In the genomic region with DNA sequence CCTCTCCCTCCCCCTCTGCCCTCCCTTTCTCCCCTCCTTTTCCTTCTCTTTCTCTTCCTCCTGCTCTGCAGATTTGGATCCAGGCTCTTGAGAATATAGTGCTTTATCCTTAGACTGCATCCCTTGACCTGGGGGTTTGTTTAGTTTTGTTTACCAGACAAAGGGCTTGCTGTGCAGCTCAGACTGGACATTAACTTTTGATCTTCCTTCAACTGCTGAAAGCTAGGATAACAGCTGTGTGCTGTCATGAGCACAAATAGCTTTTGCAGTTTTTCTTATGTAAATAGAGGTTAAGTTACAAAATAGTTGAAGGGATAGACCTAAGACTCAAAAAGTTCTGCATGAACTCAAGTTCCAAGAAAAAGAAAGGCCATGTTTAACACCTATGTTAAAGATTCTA, we compare ENCODE assay signal across 24 mouse cellular contexts.
DNase-seq lines count a peak whose midpoint lies in the region; TF ChIP-seq lines count a peak whose summit lies in the region.
"Had no signal": no experiment of that assay in that cellular context is flagged by ENCODE, and none has a peak within 500 bp of the region (broad histone marks: within the 10 kb centered on the region; RNA-seq: fewer than 3 reads in every experiment).

No protein-coding gene starts in this region.

- no peak overlapping the region for H3K27ac ChIP-seq in liver, adult 2 months (replicated peaks; ENCODE audit: insufficient read depth, low read depth, low read length)
- H3K27ac ChIP-seq in gastrocnemius, adult 2 months = no peak overlapping the region
- H3K27ac ChIP-seq: embryonic facial prominence, embryonic 12.5 days; forebrain, embryonic 12.5 days; heart, adult 2 months; hindbrain, embryonic 13.5 days; limb, embryonic 10.5 days; neural tube, embryonic 12.5 days had no signal

- H3K4me1 ChIP-seq in liver, adult 2 months (ENCODE audit: control insufficient read depth, insufficient read depth, low read length) = peaks cover 11% of the 10 kb centered on the region
- H3K4me1 ChIP-seq: embryonic facial prominence, embryonic 12.5 days; limb, embryonic 10.5 days had no signal

- no peak for TF ChIP-seq CTCF in liver, adult 2 months (IDR thresholded peaks at IDR 0.05; ENCODE audit: low read depth, low read length)
- TF ChIP-seq CTCF in gastrocnemius, adult 2 months (IDR thresholded peaks at IDR 0.05) = no peak

- no peaks in the 10 kb centered on the region for H3K27me3 ChIP-seq in liver, adult 2 months (ENCODE audit: control insufficient read depth, insufficient read depth, low read length)
- H3K27me3 ChIP-seq: embryonic facial prominence, embryonic 12.5 days; forebrain, embryonic 12.5 days; hindbrain, embryonic 13.5 days; neural tube, embryonic 12.5 days had no signal

- no peak overlapping the region for H3K4me3 ChIP-seq in liver, adult 2 months (ENCODE audit: insufficient read depth, low read depth, low read length)
- no peak overlapping the region for H3K4me3 ChIP-seq in gastrocnemius, adult 2 months
- H3K4me3 ChIP-seq: embryonic facial prominence, embryonic 12.5 days; erythroblast, embryonic 14.5 days; forebrain, embryonic 12.5 days; heart, adult 2 months; hindbrain, embryonic 13.5 days; limb, embryonic 10.5 days; neural tube, embryonic 12.5 days had no signal

- TF ChIP-seq POLR2A in liver, adult 2 months (IDR thresholded peaks at IDR 0.05; ENCODE audit: extremely low read depth, insufficient read depth, low read length) = no peak

- no peaks in the 10 kb centered on the region for H3K79me2 ChIP-seq in liver, adult 2 months (ENCODE audit: control insufficient read depth, insufficient read depth, low read length)

- intact Hi-C loops in gastrocnemius, adult 2 months (cut with DNase I) = no loop called here

- DNase-seq in embryo, embryonic 10 days (ENCODE audit: low spot score) = peak; percentile 21
- DNase-seq in embryo, embryonic 9.5 days (ENCODE audit: extremely low spot score) = no peak
- DNase-seq in liver, adult 2 months (ENCODE audit: extremely low read depth, low read depth, low spot score) = peak; percentile 24
- DNase-seq in liver = no peak
- peak; percentile 21 for DNase-seq in embryo, embryonic 10.5 days (ENCODE audit: low spot score)
- DNase-seq in lung, postnatal 36 days = peak; percentile 29
- DNase-seq in gastrocnemius, adult 2 months = no peak
- DNase-seq: adrenal gland, postnatal 36 days; cerebellum, adult 9-10 months; gastrocnemius, postnatal 36 days; heart, adult 2 months; kidney, adult 8-10 months; liver, postnatal 0 days; midbrain, embryonic 14.5 days; retina, postnatal 1 day; right cerebral cortex, postnatal 25 days; spleen, adult 18-20 months; thymus, postnatal 14 days had no signal

- no peak overlapping the region for H3K9ac ChIP-seq in liver, adult 2 months (ENCODE audit: low read depth, low read length)
- H3K9ac ChIP-seq: embryonic facial prominence, embryonic 12.5 days; forebrain, embryonic 12.5 days; hindbrain, embryonic 13.5 days; liver, postnatal 0 days; neural tube, embryonic 12.5 days had no signal

- H3K36me3 ChIP-seq in liver, adult 2 months (ENCODE audit: control insufficient read depth, insufficient read depth, low read length) = no peaks in the 10 kb centered on the region
- H3K36me3 ChIP-seq: embryonic facial prominence, embryonic 12.5 days; forebrain, embryonic 12.5 days; hindbrain, embryonic 13.5 days; limb, embryonic 10.5 days; neural tube, embryonic 12.5 days had no signal

Comparison
In these comparisons a context has a peak if more than half of its experiments do, and no peak if none do; other contexts are left out.
1. DNase-seq: peak in embryo, embryonic 10 days (single experiment), liver, adult 2 months (single experiment), embryo, embryonic 10.5 days (single experiment) and lung, postnatal 36 days (single experiment); none in embryo, embryonic 9.5 days (single experiment), liver (single experiment) and gastrocnemius, adult 2 months (single experiment).